Mouse (Mus musculus) liver, postnatal 0 days (tissue): ENCODE measurements around the gene Nhp2. TPM values are rescaled to one million over a fixed set of nuclear protein-coding genes. Genes with fewer than 3 reads are reported as not detected.

ENCODE experiments used
- ATAC-seq: fragments of 200-750 bp; cut with Nextera tagmentation; 2 replicates; pipeline ENCODE4 v1.8.0; 2017; ENCODE audit warnings: mild to moderate bottlenecking, moderate library complexity
- DNase-seq: peaks from one replicate; pipeline ENCODE4 v3.0.0-alpha.2; 2016
- H3K27ac ChIP-seq: fragments of 300-500 bp; sonication (generic); 2 replicates; pipeline ENCODE4 v1.5.1; 2014; ENCODE audit warnings: antibody characterized with exemption, moderate library complexity, mild to moderate bottlenecking, low read depth
- H3K27me3 ChIP-seq: fragments of 300-500 bp; sonication (generic); 2 replicates; pipeline ENCODE4 v1.6.1; 2014; ENCODE audit warnings: low read length, control low read depth, mixed read lengths; ENCODE audit not compliant: insufficient read depth
- H3K36me3 ChIP-seq: fragments of 300-500 bp; sonication (generic); replicated peaks from 2 replicates; pipeline ENCODE4 v1.6.1; 2014; ENCODE audit warnings: mild to moderate bottlenecking, control low read depth, low read length, moderate library complexity, mixed read lengths; ENCODE audit not compliant: insufficient read depth
- H3K4me1 ChIP-seq: fragments of 300-500 bp; sonication (generic); 2 replicates; pipeline ENCODE4 v1.6.1; 2014; ENCODE audit warnings: antibody characterized with exemption, mild to moderate bottlenecking, control low read depth; ENCODE audit not compliant: insufficient read depth
- H3K4me2 ChIP-seq: fragments of 300-500 bp; sonication (generic); 2 replicates; pipeline ENCODE4 v1.6.1; 2014; ENCODE audit warnings: low read depth, mild to moderate bottlenecking, low read length, moderate library complexity, mixed read lengths
- H3K4me3 ChIP-seq: fragments of 300-500 bp; sonication (generic); 2 replicates; pipeline ENCODE4 v1.5.1; 2014; ENCODE audit warnings: low read depth, low read length
- H3K9ac ChIP-seq: fragments of 300-500 bp; sonication (generic); replicated peaks from 2 replicates; pipeline ENCODE4 v1.6.1; 2014; ENCODE audit warnings: mild to moderate bottlenecking, moderate library complexity
- H3K9me3 ChIP-seq: fragments of 300-500 bp; sonication (generic); 2 replicates; pipeline ENCODE4 v1.6.1; 2016; ENCODE audit warnings: mild to moderate bottlenecking, control low read depth, low read length, mixed read lengths
- CTCF ChIP-seq: sonication (generic); IDR thresholded peaks from 2 replicates; pipeline ENCODE4 v1.5.1; 2016; ENCODE audit warnings: antibody characterized with exemption, low read depth
- EP300 ChIP-seq: IDR thresholded peaks from 2 replicates; pipeline ENCODE4 v1.6.1; 2016; ENCODE audit warnings: antibody characterized with exemption, low read depth, mild to moderate bottlenecking
- WGBS: fragments of 180-500 bp; shearing (Covaris S2); extraction: QIAGEN DNeasy Blood & Tissue Kit; methylation state at CpG from one replicate; pipeline ENCODE4 v1.1.7; 2014; ENCODE audit not compliant: insufficient replicate concordance; 5-methylcytosine and 5-hydroxymethylcytosine counted together
- polyA plus RNA-seq: library from polyadenylated mRNA; unstranded; fragments of >200 nt; fragmentation: Nextera tagmentation; extraction: Ambion mirVana; gene quantifications from 2 replicates; pipeline ENCODE4 v1.2.1, GENCODE M21; 2015

The Nhp2 gene
- polyA plus RNA-seq, 1 experiment from 2014 or later: 76.2 TPM

DNA sequence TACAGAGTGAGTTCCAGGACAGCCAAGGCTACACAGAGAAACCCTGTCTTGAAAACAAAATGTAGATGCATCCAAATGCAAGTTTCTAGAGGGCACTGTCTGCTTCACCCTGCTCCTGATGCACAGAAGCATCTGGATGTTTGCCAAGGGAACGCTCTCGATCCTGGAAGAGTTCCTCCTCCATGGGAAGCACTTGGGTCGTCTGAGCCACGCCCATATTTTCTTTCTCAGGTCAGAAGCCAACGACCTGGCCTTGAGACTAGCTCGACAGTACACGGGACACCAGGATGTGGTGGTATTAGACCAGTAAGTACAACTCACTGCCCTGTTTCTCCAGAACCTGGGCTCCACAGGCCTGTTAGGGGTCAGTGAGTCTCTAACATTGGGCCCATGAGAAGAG lies 28.4 kb upstream of the Nhp2 start:
- Histone ChIP-seq H3K27ac (no peak overlapping the region), H3K27me3 (no peaks in the 10 kb centered on the region), H3K9ac (no peak overlapping the region), H3K4me2 (no peak overlapping the region), H3K36me3 (peaks cover 81% of the 10 kb centered on the region), H3K4me1 (peaks cover 6% of the 10 kb centered on the region; the same call in 1 of the 2 replicates), H3K4me3 (no peak overlapping the region), H3K9me3 (no peaks in the 10 kb centered on the region)
- ATAC-seq (no peak), DNase-seq (no peak)
- TF ChIP-seq EP300: no peak
- no peak for TF ChIP-seq CTCF
- WGBS: 65% methylated on average over 7 of the region's 7 CpGs

DNA sequence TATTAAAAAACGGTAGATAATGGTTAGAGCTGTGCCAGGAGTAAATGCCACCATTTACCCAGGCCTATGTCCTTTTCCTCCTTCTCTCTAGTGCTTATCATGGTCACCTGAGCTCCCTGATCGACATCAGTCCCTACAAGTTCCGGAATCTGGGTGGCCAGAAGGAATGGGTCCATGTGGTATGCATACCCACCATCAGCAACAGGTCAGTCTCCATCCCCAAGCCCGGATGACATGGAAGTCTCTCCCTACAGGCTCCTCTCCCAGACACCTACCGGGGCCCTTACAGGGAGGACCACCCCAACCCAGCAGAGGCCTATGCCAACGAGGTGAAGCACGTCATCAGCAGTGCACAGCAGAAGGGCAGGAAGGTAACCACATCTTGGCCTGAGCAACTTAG lies 27.6 kb upstream of the Nhp2 start:
- DNase-seq (no peak), ATAC-seq (no peak)
- TF ChIP-seq CTCF (no peak), EP300 (no peak)
- Histone ChIP-seq H3K9me3 (no peaks in the 10 kb centered on the region), H3K36me3 (peaks cover 87% of the 10 kb centered on the region), H3K4me1 (no peaks in the 10 kb centered on the region; the same call in 1 of the 2 replicates), H3K27me3 (no peaks in the 10 kb centered on the region), H3K9ac (no peak overlapping the region), H3K4me3 (no peak overlapping the region), H3K4me2 (no peak overlapping the region), H3K27ac (no peak overlapping the region)
- 82% methylated on average over 7 of the region's 7 CpGs for WGBS

DNA sequence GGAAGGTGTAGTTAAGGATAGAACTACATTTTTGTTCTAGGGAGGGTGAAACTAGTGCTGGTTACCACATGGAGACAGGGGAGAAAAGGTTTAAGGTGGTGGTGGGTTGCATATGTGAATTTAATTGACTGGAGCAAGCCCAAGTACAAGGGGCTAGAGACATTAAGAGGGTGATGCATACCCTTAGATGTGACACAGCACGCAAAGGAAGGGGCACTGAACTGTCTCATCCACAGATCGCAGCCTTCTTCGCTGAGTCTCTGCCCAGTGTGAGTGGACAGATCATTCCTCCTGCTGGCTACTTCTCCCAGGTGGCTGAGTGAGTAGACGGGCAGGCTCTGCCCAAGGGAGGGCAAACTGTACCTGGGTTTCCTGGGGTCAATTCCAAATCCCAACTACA lies 26.2 kb upstream of the Nhp2 start:
- TF ChIP-seq EP300 (no peak), CTCF (no peak)
- H3K4me3 ChIP-seq: no peak overlapping the region
- DNase-seq (no peak), ATAC-seq (no peak)
- no peak overlapping the region for H3K9ac ChIP-seq
- H3K36me3 ChIP-seq: peaks cover 89% of the 10 kb centered on the region
- WGBS: 95% methylated on average over 4 of the region's 4 CpGs
- H3K27me3 ChIP-seq: no peaks in the 10 kb centered on the region
- H3K9me3 ChIP-seq: no peaks in the 10 kb centered on the region
- no peak overlapping the region for H3K4me2 ChIP-seq
- no peaks in the 10 kb centered on the region for H3K4me1 ChIP-seq
- no peak overlapping the region for H3K27ac ChIP-seq

DNA sequence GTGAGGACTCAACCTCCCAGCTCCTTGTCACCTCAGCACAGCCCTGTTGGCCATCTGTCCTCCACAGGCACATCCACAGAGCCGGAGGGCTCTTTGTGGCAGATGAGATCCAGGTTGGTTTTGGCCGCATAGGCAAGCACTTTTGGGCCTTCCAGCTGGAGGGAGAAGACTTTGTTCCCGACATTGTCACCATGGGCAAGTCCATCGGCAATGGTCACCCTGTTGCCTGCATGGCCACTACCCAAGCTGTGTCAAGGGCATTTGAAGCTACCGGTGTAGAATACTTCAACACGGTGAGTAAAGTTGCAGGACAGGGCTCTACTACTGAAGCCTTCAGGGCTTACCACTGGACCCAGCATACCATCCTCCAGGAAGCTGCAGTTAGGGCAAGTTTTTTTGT lies 25.7 kb upstream of the Nhp2 start:
- H3K4me1 ChIP-seq: no peaks in the 10 kb centered on the region
- H3K27ac ChIP-seq: no peak overlapping the region
- H3K4me2 ChIP-seq: no peak overlapping the region
- H3K27me3 ChIP-seq: no peaks in the 10 kb centered on the region
- DNase-seq (no peak), ATAC-seq (peak; percentile 7; the same call in 1 of the 2 replicates)
- H3K9me3 ChIP-seq: no peaks in the 10 kb centered on the region
- WGBS: 86% methylated on average over 6 of the region's 6 CpGs
- TF ChIP-seq CTCF (no peak), EP300 (no peak)
- peaks cover 91% of the 10 kb centered on the region for H3K36me3 ChIP-seq
- H3K9ac ChIP-seq: no peak overlapping the region
- H3K4me3 ChIP-seq: no peak overlapping the region

DNA sequence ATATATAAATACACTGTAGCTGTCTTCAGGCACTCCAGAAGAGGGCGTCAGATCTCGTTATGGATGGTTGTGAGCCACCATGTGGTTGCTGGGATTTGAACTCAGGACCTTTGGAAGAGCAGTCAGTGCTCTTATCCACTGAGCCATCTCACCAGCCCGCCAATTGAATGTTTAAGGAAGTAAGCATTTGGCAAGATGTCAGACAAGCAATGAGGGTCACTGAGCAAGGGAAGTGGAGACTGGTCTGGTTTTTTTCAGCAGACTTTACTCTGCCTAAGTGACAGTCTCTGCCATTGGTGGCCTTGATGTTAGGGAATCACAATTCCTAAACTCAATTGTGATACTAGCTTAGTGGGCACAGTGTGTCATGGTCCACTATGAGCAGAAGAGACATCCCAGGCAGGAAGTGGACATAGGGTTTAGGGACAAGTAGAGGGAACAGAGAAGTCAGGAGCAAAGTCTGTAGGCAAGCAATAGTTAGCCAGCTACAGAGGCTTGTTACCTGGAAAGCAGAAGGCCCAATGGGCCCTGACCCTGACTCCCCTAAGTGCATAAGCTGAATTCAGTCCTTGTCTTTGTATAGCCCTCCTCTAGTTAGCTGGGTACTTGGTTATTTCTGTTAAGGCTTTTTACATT lies 24.7 kb upstream of the Nhp2 start:
- Histone ChIP-seq H3K27ac (peak overlapping the region; percentile 26), H3K4me3 (no peak overlapping the region), H3K9ac (no peak overlapping the region), H3K9me3 (no peaks in the 10 kb centered on the region), H3K4me1 (no peaks in the 10 kb centered on the region), H3K36me3 (peaks cover 92% of the 10 kb centered on the region), H3K4me2 (no peak overlapping the region), H3K27me3 (no peaks in the 10 kb centered on the region)
- ATAC-seq (peak; percentile 12; the same call in 1 of the 2 replicates), DNase-seq (no peak)
- 46% methylated on average over 3 of the region's 3 CpGs for WGBS
- TF ChIP-seq EP300: no peak

DNA sequence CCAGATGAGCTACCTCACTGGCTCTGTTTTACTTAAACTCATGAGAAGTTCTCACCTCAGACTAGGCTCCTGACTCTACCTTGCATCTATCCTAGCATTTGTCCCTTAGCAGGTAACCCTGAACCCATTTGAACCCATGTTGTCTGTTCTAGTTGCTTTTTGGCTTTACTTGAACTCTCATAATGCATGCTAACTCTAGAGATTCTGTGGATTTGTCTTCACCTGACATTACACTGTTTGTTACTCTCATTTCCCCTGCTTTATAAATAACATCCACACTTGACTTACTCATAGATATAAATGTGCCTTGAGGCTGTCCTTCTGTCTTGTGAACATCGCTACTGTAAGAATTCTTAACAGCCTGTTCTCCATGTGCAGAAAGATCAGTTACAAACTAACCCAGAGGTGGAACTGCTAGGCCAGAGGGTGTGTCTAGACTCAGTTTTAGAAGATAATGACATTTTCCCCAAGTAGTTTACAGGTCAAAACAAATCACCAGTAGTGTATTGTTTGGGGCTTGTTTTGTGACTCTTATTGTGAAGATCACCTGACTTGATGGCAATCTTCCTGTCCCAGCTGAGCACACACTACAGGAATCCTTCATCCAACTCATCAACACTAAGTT lies 24.0 kb upstream of the Nhp2 start:
- ATAC-seq: peak; percentile 9; the same call in 1 of the 2 replicates
- H3K9ac ChIP-seq: no peak overlapping the region
- peak overlapping the region; percentile 26; the same call in 1 of the 2 replicates for H3K27ac ChIP-seq
- TF ChIP-seq EP300: no peak
- no peak for TF ChIP-seq CTCF
- WGBS: 79% methylated on average over 1 of the region's 1 CpGs
- no peak overlapping the region for H3K4me3 ChIP-seq
- H3K36me3 ChIP-seq: peaks cover 95% of the 10 kb centered on the region
- H3K9me3 ChIP-seq: no peaks in the 10 kb centered on the region
- H3K4me1 ChIP-seq: no peaks in the 10 kb centered on the region
- DNase-seq: no peak
- H3K4me2 ChIP-seq: no peak overlapping the region
- no peaks in the 10 kb centered on the region for H3K27me3 ChIP-seq
